Mouse (Mus musculus): ENCODE data around the gene Rap2a.

GRCm38 (mm10) chr14:120505918-120506317, 27.7 kb downstream of the Rap2a start:
- no peak for TF ChIP-seq POLR2A (IDR thresholded peaks at IDR 0.05; ENCODE audit: borderline replicate concordance, extremely low read depth, insufficient read depth, insufficient read length, poor library complexity, severe bottlenecking)
- no peak for TF ChIP-seq CTCF (IDR thresholded peaks at IDR 0.05; ENCODE audit: borderline replicate concordance, extremely low read depth, insufficient read depth, insufficient read length)
